Mouse (Mus musculus) urinary bladder, postnatal 36 days (tissue): ENCODE results near the gene Rufy4.
"Not testable (repeated sequence)": the region's sequence is repeated elsewhere in the genome, so short reads cannot be mapped to it uniquely, and the experiment has no call there.

ENCODE experiments used
- DNase-seq, 2 experiments: peaks; one replicate each; pipeline ENCODE4 v3.0.0; 2022; ENCODE audit warnings: low spot score in 2 of 2, mixed read lengths in 1 of 2

Gene Rufy4

DNA sequence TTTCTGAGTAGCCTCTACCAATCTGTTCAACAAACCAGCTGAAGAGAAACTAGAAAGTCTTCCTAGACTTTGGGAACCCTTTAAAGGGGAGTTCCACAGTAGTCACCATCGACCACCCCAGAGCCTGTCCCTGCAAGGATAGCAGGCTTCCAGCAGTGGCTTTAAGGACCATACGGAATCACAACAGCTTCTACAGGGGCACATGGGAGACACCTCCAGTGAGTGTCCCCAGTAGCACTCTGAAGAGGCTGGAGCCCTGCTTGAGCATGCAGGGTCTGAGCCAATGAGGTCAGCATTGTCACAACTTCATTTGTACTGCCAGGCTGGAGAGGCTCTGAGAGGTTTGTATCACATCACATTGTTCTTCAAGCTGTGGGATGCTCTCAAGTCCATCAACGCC, 24.8 kb downstream of the Rufy4 start:
- DNase-seq, result no peak

DNA sequence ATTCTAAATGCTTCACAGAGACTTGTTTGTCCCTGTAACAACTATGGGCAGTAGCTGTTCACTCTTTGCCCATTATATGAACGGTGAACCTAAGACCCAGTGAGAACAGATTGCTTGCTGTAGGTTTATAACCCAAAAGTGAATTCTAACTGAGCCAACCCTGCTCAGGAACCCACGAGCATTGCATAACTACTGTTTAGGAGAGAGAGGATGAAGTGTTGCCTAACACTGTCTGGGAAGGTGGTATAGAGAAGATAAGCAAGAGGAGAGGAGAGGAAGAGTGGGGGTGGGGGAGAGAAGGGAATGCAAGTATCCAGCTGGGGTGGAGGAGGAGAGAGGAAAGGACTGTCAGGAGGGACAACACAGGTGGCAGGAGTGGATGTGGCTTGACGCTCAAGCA, 25.8 kb downstream of the Rufy4 start:
- no peak for DNase-seq

DNA sequence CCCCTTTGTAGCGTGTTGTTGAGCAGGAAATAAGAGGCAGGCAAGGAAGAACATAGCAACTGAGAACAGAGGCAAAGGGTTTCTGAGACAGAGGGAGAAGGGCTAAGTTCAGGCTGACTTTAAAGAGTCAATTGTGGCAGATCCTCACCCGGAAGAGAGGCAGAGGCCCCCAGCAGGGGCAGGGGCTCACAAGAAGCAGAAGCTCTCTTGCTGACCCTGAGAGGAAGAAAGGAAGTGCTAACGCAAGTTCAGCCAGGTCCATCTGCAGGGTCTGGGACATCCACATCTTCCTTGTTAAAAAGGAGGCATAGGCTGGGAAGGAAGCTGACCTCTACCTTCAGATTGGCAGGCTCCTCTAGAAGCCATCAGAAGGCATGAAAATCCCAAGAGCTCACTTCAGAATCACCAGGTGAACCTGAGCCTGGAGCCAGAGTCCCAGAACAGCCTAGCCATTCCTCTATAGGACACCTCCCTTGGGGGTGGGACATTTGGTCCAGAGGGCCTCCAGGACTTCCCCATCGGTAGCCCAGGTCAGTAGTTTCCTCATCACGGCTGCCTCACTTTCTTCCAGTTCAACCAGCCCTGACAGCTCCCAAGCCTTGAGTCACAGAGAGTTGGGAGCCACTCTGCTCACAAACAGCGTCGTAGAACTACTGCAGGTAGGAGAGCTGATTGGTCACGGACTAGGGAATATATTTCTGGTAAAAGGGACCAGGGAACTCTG, 28.3 kb downstream of the Rufy4 start, which contains the start of gene Cxcr2:
Gene Cxcr2, plus strand, starts transcription at position 529 of the 724 bp plus-strand sequence.
- DNase-seq, result no peak

DNA sequence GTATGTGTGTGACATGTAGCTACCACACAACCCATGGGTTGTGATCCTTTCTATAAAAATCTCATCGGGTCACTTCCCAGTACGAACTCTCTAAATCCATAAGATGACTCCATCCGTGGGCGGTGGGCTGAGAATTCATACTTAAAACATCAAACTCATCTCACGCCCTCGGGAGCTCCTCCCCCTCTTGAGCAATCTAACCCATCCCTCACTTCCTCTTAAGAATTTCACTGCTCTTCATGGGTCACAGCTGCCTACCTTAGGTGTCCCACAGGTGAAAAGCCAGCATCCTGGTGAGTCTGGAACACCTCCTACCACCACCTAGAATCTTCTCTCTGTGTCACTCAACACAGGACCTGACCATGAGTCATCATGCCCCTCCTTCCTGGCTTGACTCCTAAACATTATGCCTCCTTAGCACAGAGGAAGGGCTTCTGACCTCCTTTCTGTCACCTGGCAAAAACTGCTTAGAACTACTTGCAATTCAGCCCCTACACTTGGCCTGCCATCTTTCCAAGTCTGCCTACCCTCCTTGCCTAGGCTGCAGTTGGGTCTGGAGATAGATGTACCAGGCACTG, 30.2 kb downstream of the Rufy4 start:
- no peak for DNase-seq

DNA sequence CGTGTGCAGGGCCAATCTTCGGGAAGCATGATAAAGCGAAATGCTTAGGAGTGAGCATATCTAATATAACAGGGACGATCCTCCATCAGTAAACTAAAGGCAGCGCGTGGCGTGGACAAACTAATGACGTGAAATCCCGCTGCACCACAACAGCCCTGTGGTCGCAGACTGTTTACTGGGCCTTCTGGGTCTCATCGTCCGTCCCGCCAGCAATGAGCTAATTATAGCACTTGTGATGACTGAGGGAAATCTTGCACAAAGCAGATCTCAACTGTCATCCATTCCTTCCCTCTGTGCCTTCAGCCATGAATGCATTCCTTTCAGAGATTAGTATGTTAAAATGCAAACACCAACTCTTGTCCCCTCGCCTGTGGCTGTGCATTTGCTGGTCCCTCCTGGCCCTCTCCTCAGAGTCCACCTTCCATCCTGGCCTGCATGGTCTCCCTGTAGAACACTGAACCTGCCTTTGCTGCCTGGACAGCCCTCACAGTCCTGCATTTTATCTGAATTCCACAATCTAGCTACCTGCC, 31.1 kb downstream of the Rufy4 start:
- DNase-seq, result no peak

DNA sequence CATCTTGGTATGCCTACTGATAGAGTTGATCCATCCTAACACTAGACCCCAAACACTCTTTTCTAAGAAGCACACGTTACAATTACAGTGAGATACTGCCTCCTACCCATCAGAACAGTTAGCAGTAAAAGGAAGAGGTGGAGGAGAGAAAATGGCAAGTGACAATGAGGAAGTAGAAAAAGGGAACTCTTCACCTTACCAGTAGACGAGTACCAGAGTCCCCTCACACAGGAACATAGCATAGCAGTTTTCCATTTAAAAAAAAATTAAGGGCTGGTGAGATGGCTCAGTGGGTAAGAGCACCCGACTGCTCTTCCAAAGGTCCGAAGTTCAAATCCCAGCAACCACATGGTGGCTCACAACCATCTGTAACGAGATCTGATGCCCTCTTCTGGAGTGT, 34.3 kb downstream of the Rufy4 start:
- not testable (repeated sequence) for DNase-seq

DNA sequence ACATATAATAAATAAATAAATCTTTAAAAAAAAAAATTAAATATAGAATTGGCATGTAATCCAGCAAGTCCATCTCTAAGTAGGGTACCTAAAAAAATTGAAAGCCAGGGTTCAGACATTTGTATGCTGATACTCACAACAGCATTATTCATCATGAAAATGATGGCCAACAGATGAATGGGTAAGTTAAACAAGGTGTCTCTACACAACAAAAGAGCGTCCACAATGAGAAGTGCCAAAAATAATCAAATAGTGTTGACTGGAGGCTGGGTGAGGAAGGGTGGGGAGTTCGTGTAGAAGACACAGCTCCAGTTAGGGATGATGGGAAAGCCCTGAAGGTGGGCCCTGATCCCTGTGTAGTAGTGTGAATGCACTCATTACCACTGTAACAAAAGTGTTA, 34.7 kb downstream of the Rufy4 start:
- no peak for DNase-seq

DNA sequence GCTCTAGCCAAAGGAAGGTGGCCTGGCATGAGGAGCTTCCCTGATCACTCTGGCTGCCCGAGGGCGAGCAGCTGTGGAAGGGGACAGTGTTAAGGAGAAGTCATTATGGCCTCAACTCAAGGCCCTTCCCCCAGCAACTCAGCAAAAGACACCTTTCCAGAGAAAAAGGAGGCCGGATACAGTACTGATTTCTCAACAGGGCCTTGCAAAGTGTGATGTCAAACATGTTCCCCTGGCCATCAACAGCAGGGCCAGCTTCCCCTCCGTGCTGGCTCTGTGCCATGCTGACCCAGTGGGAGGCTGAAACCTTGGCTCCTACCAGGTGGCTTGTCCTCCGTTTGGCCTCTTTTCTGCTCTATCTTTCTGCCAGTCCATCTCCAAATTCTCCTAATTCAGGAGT, 41.8 kb downstream of the Rufy4 start:
- DNase-seq, result no peak

DNA sequence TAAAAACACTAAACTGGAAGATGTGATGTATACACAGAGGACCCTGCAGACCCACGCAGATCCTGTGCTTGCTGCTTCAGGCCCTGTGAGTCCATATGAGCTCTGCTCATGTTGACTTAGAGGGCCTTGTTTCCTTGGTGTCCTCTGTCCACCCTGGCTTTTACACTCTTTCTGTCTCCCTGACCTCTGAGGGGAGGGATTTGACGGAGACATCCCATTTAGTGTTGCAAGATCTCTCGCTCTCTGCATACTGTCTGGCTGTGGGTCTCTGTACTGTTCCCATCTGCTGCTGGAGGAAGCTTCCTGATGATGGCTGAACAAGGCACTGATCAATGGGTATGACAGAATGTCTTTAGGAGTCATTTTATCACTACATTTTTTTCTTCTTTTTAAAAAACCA, 44.4 kb downstream of the Rufy4 start:
- DNase-seq, result no peak

DNA sequence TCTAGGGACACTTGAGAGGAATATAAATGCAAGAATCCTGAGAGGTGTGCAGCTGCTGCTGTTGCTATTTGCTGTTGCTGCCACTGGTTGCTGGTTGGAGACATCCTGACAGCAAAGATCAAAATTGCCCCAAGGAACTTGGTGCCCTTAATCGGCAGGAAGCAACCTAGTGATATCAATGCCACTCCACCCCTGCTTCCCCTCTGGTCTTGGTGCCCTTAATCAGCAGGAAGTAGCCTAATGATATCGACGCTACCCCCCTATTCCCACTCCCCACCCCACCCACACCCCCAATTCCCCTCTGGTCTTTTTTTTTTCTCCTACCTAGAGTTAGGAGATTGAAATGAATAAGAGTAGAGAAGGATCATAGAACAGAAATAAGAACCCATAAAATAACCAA, 47.4 kb downstream of the Rufy4 start:
- DNase-seq, result no peak

DNA sequence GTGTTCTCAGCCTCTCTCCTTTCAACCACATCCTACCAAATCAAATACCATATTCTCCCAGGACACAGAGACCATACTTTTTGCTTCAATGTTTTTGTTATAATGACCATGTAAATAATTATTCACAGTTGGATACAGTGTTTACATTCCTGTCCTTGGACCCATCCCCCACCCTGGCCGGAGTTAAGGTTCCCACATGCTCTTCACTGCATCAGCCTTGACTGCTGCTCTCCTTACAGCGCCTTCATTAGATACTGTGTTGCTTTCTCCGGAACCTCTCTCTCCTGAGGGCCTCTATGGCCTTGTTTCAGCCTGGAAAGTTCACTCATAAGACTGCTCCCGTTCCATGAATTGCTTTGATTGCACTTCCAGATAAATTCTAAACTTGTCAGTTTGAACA, 50.4 kb downstream of the Rufy4 start:
- no peak for DNase-seq

DNA sequence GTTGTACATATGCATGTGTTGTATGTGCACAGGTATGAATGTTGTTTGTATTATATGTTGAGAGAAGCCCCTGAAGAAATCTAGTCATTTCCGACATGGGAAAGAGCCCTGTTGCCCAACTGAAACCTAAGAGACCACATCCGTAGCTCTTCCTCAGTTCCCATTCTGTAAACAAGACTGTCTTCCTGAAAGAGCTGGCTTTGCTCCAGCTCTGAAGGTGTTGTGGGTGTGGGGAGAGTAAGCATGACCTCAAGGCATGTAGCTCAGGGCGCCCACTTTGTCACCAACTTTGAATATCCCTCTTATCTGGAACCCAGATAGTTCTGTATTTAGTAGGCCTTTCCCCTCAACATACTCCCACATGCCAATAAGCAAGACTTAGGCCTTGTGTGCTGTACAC, 53.3 kb downstream of the Rufy4 start:
- no peak for DNase-seq

DNA sequence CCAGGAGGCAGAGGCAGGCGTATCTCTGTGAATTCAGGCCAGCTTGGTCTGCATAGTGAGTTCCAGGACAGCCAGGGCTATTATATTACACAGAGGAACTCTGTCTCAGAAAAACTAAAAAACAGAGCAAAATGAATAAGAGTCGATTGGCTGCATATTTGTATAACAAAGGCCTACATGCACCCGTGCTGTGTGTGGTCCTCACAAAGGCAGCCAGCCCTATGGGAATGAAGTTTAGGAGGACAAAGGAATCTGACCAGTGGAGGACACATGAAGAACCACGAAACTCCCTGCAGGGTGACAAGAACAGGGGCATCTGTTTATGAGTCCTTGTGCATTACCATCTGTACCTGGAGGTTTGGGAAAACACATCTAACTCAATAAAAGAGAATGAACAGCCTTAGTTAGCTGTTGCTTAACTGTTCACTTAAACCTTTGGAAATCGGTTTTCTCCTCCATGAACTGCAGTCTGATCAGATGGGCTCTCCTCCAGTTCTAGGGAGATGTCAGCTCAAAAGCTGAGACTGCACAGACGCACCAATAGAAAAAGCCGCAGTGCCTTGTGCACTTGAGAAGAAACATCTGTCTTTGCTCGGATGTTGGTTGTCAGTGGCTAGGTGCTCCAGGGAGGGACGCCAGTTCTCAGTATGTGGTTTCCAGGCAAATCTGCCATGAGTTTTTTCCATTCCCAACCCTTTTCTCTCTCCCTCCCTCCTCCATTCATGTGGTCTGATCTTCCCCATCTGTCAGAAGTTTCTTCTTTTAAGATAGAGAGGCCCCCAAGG, 54.5 kb downstream of the Rufy4 start:
- no peak for DNase-seq

DNA sequence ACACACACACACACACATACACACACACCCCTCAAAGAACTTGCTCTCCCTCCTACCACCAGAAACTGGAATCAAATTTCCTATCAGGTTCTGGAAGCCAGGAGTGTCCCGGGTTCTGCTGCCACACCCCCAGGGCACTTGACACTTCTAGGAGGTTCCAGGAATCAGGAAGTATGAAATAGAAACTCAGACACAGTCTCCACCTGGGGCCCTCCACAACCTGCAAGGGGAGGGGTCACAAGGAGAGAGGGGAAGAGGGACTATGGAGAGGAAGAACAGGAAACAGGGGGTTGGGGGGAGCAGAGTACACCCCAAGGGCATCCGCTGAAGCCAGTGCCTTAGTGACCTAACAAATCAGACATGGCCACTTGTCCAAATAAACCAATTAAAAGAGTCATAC, 56.1 kb downstream of the Rufy4 start:
- DNase-seq, result no peak

DNA sequence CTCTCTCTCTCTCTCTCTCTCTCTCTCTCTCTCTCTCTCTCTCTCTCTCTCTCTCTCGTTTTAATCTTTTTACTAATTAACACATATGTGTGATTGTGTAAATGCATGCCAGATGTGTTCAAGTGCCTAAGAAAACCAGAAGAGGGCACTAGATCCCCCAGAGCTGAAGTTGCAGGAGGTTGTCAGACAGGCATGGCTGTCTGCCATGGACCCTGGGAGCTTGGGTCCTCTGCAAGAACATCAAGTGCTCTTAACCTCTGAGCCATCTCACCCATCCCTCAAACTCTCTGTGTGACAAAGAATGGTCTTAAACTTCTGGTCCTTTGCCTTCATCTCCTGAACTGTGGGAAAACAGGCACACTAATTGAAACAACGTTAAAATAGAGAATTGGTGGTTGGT, 57.7 kb downstream of the Rufy4 start:
- no peak for DNase-seq

DNA sequence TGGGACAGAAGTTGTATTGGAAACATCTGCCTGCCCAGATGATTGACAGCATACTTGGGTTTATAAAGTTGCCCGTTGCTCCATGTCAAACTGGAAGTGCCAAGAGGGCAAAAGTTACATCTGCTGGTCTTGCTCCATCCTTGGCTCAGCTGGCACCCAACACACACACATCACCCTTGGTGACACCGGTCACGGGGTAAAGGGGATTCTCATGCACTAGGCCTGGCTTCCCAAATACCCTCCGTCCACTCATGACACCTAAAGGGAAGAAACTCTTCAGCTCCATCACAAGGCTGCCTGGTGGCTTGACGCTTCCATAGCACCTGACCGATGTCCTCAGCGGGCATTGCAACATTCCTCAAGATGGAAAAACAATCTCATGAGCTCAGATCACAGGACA, 65.1 kb downstream of the Rufy4 start:
- no peak for DNase-seq

DNA sequence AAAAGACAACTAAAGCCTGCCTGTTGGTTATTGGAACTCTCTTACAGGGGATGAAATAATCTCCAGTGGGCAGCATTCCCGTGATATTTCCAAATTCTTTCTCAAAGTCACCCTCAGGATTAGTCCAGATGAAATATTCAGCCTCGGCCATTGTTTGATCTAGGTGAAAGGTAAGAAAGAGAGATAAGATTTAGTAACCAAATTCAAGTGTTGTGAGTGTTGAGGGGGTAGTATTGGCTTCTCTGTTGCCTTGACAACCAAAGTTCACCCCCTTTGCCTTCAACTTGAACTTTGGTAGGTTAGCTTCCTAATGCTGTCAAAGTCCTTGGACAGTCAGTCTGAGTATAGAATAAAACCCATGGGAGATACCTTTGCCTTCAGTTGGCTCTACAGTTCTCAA, 67.4 kb downstream of the Rufy4 start:
- DNase-seq, result no peak

DNA sequence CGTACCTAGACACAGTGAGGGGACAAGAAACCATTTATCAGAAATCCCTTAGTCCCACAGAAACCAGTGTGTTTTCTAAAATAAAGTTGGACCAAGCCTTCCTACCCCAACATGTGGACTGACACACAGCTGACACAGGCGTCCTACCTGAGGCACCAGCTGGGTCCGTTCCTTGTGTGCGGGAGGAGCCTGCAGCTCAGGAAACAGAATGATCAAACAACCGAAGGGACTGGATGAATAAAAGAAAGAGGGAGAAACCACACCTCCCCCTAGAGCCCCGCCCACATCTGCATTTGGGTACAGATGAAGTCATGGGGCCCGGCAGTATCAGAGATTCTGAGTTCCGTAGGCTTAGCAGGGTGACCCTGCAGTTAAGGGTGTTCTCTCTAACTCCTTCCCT, 69.1 kb downstream of the Rufy4 start, which contains the start of gene Cxcr1:
Gene Cxcr1, minus strand, starts transcription at position 187 of the 400 bp plus-strand sequence.
- DNase-seq, result no peak

DNA sequence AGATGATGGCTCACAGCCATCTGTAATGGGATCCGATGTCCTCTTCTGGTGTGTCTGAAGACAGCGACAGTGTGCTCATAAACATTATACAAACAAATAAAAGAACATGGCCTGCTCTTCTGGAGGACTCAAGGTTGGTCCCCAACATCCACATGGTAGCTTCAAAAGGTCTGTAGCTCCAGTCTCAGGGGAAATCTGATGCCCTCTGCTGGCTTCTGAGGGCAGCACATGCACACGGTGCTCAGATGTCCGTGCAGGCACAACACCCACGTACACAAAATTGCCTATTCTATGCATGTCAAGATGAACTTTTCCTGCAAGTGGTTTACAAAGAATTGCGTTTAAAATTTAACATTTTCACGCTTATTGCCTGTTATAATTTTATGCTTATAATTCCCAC, 70.6 kb downstream of the Rufy4 start:
- DNase-seq, result no peak

DNA sequence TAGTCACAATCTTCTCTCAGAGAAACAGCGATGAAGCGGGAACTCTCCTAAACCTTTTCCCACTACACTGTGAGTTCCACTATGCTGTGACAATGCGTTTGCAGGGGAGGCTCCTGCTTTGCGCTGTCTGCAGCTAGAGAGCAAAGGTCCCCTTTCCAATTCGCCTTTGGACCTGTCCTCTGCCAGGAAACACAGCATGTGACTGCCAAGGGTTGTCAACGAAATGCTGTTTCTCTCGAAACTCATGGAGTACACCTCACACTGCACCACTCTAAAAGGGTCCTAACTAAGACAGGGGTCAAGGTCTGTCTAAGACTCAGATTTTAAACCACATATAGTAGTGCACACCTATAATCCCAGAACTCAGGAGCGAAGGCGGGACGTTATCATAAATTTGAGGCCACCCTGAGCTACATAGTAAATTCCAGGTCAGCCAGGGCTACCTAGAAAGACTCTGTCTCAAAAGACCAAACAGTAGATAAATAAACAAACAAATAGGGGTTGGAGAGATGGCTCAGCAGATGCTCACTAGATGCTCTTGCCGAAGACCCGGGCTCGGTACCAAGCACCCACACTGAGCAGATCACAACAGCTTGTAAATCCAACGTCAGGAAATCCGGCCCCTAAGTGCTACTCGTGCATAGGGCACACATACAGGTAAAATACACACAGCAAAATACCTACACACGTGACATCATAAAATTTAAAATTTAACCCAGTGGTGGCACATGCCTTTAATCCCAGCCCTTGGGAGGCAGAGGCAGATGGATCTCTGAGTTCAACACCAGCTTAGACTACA, 71.5 kb downstream of the Rufy4 start:
- DNase-seq, result no peak
